Mouse (Mus musculus) limb, embryonic 11.5 days (tissue): ENCODE results near the gene Pdcd11. TPM values are rescaled to one million over a fixed set of nuclear protein-coding genes. Genes with fewer than 3 reads are reported as not detected.

Source experiments
- ATAC-seq: fragments of 200-750 bp; cut with Nextera tagmentation; 2 replicates; pipeline ENCODE4 v1.8.0; 2017; ENCODE audit warnings: low read depth; ENCODE audit not compliant: insufficient number of reproducible peaks, low FRiP score, low TSS enrichment
- DNase-seq: peaks from one replicate; pipeline ENCODE4 v3.0.0-alpha.2; 2015; ENCODE audit warnings: low spot score
- H3K27ac ChIP-seq: fragments of 300-500 bp; sonication (generic); replicated peaks from 2 replicates; pipeline ENCODE4 v1.5.1; 2014; ENCODE audit warnings: low read depth, mild to moderate bottlenecking, low read length
- H3K27me3 ChIP-seq: fragments of 300-500 bp; sonication (generic); 2 replicates; pipeline ENCODE4 v1.6.1; 2014; ENCODE audit warnings: mild to moderate bottlenecking, low read length, mixed read lengths; ENCODE audit not compliant: control insufficient read depth, insufficient read depth
- H3K36me3 ChIP-seq: fragments of 300-500 bp; sonication (generic); 2 replicates; pipeline ENCODE4 v1.6.1; 2014; ENCODE audit warnings: mild to moderate bottlenecking, low read length, moderate library complexity, mixed read lengths; ENCODE audit not compliant: control insufficient read depth, insufficient read depth
- H3K4me1 ChIP-seq: fragments of 300-500 bp; sonication (generic); 2 replicates; pipeline ENCODE4 v1.6.1; 2014; ENCODE audit warnings: low read length, mixed read lengths; ENCODE audit not compliant: control insufficient read depth, insufficient read depth
- H3K4me2 ChIP-seq: fragments of 300-500 bp; sonication (generic); 2 replicates; pipeline ENCODE4 v1.6.1; 2014; ENCODE audit warnings: low read depth, mild to moderate bottlenecking, moderate library complexity; ENCODE audit not compliant: severe bottlenecking
- H3K4me3 ChIP-seq: fragments of 300-500 bp; sonication (generic); 2 replicates; pipeline ENCODE4 v1.5.1; 2014; ENCODE audit warnings: low read depth, low read length
- H3K9ac ChIP-seq: fragments of 300-500 bp; sonication (generic); 2 replicates; pipeline ENCODE4 v1.6.1; 2014; ENCODE audit warnings: mild to moderate bottlenecking, low read length
- H3K9me3 ChIP-seq: fragments of 300-500 bp; sonication (generic); 2 replicates; pipeline ENCODE4 v1.6.1; 2016; ENCODE audit warnings: low read length; ENCODE audit not compliant: control insufficient read depth
- WGBS: fragments of 180-500 bp; shearing (Covaris S2); extraction: QIAGEN DNeasy Blood & Tissue Kit; methylation state at CpG from one replicate; pipeline ENCODE4 v1.1.7; 2014; 5-methylcytosine and 5-hydroxymethylcytosine counted together
- polyA plus RNA-seq: library from polyadenylated mRNA; unstranded; fragments of >200 nt; fragmentation: Nextera tagmentation; extraction: Ambion mirVana; gene quantifications from 2 replicates; pipeline ENCODE4 v1.2.1, GENCODE M21; 2014

The Pdcd11 gene
- polyA plus RNA-seq, 1 experiment from 2014 or later = 11.0 TPM

GRCm38 (mm10) chr19:47053471-47053870 is 37.1 kb upstream of the Pdcd11 start:
- H3K27ac ChIP-seq = no peak overlapping the region

GRCm38 (mm10) chr19:47057684-47058083 is 32.9 kb upstream of the Pdcd11 start:
- Histone ChIP-seq H3K27ac (no peak overlapping the region), H3K4me3 (no peak overlapping the region), H3K36me3 (no peaks in the 10 kb centered on the region), H3K4me1 (no peaks in the 10 kb centered on the region), H3K9me3 (no peaks in the 10 kb centered on the region), H3K27me3 (no peaks in the 10 kb centered on the region), H3K4me2 (no peak overlapping the region), H3K9ac (no peak overlapping the region)
- WGBS = 61% methylated on average over 1 of the region's 1 CpGs
- ATAC-seq (no peak), DNase-seq (no peak)

More at GRCm38 (mm10) chr19:47053471-47053870, 37.1 kb upstream of the Pdcd11 start:
- Histone ChIP-seq H3K4me3 (no peak overlapping the region), H3K9ac (no peak overlapping the region), H3K36me3 (no peaks in the 10 kb centered on the region), H3K27me3 (no peaks in the 10 kb centered on the region), H3K9me3 (no peaks in the 10 kb centered on the region), H3K4me1 (peaks cover 10% of the 10 kb centered on the region; the same call in 1 of the 2 replicates), H3K4me2 (no peak overlapping the region)
- DNase-seq (no peak), ATAC-seq (no peak)
- 86% methylated on average over 4 of the region's 4 CpGs for WGBS

DNA sequence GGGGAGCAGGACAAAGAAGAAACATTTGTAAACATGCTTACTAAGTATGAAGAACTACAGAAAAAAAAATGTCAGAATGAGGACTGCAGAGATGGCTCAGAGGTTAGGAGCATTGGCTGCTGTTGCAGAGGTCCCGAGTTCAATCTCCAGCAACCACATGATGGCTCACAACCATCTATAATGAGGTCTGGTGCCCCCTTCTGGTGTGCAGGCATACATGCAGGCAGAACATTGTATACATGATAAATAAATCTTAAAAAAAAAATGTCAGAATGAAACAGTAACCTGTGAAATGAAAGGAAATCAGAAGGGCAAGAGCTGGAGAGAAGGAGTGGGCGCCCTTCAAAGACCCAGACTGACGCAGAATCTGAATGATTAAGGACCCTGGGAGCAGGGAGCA is 24.7 kb upstream of the Pdcd11 start:
- ATAC-seq (no peak), DNase-seq (no peak)
- Histone ChIP-seq H3K4me3 (no peak overlapping the region), H3K27ac (no peak overlapping the region), H3K4me2 (no peak overlapping the region), H3K27me3 (no peaks in the 10 kb centered on the region), H3K4me1 (peaks cover 6% of the 10 kb centered on the region; the same call in 1 of the 2 replicates), H3K9me3 (no peaks in the 10 kb centered on the region), H3K36me3 (no peaks in the 10 kb centered on the region), H3K9ac (no peak overlapping the region)
- WGBS = 92% methylated on average over 3 of the region's 3 CpGs

DNA sequence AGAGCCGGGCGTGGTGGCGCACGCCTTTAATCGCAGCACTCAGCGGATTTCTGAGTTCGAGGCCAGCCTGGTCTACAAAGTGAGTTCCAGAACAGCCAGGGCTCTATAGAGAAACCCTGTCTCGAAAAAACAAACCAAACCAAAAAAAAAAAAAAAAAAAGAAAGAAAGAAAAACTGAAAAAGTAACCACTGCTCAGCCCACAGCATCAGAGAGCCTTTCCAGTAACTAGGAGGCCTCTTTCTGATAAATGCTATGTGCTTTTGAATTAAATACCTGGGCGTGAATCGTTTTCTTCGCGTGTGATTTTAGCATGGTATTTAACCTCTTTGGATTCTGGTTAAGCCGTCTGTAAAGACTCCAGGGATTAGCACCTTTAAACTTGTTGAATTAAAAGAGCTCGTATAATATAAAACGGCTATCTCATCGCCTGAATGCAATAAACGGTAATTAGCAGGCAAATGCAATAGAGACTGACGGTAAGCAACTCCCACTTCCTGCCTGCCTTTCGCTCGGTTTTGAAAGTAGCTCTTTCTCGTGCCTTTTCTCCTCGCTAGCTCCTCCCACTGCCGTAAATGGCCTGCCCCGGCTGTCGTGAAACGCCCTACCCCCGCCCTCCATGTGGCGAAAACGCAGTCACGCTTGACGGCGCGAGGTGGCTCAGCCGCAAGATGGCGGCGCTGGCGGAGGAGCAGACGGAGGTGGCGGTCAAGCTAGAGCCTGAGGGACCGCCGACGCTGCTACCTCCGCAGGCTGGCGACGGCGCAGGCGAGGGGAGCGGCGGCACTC is 23.3 kb upstream of the Pdcd11 start, which contains the start of gene Taf5:
Gene Taf5, plus strand, starts transcription at position 651 of the 787 bp plus-strand sequence.
- peak within 1 kb of the TSS; percentile 58 for H3K4me2 ChIP-seq
- H3K36me3 ChIP-seq = no peaks in the 10 kb centered on the region; the same call in 1 of the 2 replicates
- H3K27me3 ChIP-seq = no peaks in the 10 kb centered on the region
- H3K27ac ChIP-seq = peak within 1 kb of the TSS; percentile 68
- H3K9ac ChIP-seq = peak within 1 kb of the TSS; percentile 92
- H3K9me3 ChIP-seq = no peaks in the 10 kb centered on the region
- ATAC-seq (peak; percentile 70), DNase-seq (peak; percentile 97)
- WGBS = 11% methylated on average over 46 of the region's 49 CpGs
- peak within 1 kb of the TSS; percentile 98 for H3K4me3 ChIP-seq
- peaks cover 6% of the 10 kb centered on the region; the same call in 1 of the 2 replicates for H3K4me1 ChIP-seq

GRCm38 (mm10) chr19:47067924-47068611 is 22.5 kb upstream of the Pdcd11 start:
- Histone ChIP-seq H3K4me1 (peaks cover 6% of the 10 kb centered on the region; the same call in 1 of the 2 replicates), H3K36me3 (peaks cover 2% of the 10 kb centered on the region; the same call in 1 of the 2 replicates), H3K4me2 (peak overlapping the region; percentile 58), H3K27ac (peak overlapping the region; percentile 68), H3K27me3 (no peaks in the 10 kb centered on the region), H3K9me3 (no peaks in the 10 kb centered on the region), H3K9ac (peak overlapping the region; percentile 92), H3K4me3 (peak overlapping the region; percentile 98)
- ATAC-seq (peak; percentile 77), DNase-seq (peak; percentile 83)
- WGBS = under 1% methylated on average over 72 of the region's 72 CpGs

- peaks cover 6% of the 10 kb centered on the region; the same call in 1 of the 2 replicates for H3K36me3 ChIP-seq
- no peak for DNase-seq
- WGBS = 90% methylated on average over 3 of the region's 3 CpGs
Measured at GRCm38 (mm10) chr19:47088226-47088625, 2.3 kb upstream of the Pdcd11 start.

GRCm38 (mm10) chr19:47089718-47090525 is 646 bp upstream of the Pdcd11 start:
- Histone ChIP-seq H3K4me1 (peaks cover 4% of the 10 kb centered on the region; the same call in 1 of the 2 replicates), H3K27me3 (no peaks in the 10 kb centered on the region), H3K4me2 (peak overlapping the region; percentile 81), H3K4me3 (peak overlapping the region; percentile 90), H3K9me3 (no peaks in the 10 kb centered on the region), H3K9ac (peak overlapping the region; percentile 96), H3K27ac (0 out of 2 replicates have a peak overlapping the region, but pooled peaks have one; percentile 9), H3K36me3 (peaks cover 7% of the 10 kb centered on the region; the same call in 1 of the 2 replicates)
- DNase-seq (no peak), ATAC-seq (peak; percentile 56; the same call in 1 of the 2 replicates)
- WGBS = 2% methylated on average over 36 of the region's 36 CpGs

More at GRCm38 (mm10) chr19:47088226-47088625, 2.3 kb upstream of the Pdcd11 start:
- H3K9ac ChIP-seq = no peak overlapping the region
- no peaks in the 10 kb centered on the region for H3K27me3 ChIP-seq
- no peak overlapping the region for H3K4me3 ChIP-seq
- no peak overlapping the region for H3K4me2 ChIP-seq
- ATAC-seq = no peak
- peaks cover 4% of the 10 kb centered on the region; the same call in 1 of the 2 replicates for H3K4me1 ChIP-seq
- no peaks in the 10 kb centered on the region for H3K9me3 ChIP-seq
- H3K27ac ChIP-seq = no peak overlapping the region
